Mouse (Mus musculus) neutrophil, adult 65 days (primary cell): ENCODE results near the gene Csf2ra. TPM values are rescaled to one million over a fixed set of nuclear protein-coding genes. Genes with fewer than 3 reads are reported as not detected.

Experiments used
- total RNA-seq: library from RNA; stranded (reverse); gene quantifications from 2 replicates; pipeline ENCODE4 v1.2.4, GENCODE M21; 2023

Csf2ra gene
- total RNA-seq = 1,017 and 1,177 TPM in 2 replicates

DNA sequence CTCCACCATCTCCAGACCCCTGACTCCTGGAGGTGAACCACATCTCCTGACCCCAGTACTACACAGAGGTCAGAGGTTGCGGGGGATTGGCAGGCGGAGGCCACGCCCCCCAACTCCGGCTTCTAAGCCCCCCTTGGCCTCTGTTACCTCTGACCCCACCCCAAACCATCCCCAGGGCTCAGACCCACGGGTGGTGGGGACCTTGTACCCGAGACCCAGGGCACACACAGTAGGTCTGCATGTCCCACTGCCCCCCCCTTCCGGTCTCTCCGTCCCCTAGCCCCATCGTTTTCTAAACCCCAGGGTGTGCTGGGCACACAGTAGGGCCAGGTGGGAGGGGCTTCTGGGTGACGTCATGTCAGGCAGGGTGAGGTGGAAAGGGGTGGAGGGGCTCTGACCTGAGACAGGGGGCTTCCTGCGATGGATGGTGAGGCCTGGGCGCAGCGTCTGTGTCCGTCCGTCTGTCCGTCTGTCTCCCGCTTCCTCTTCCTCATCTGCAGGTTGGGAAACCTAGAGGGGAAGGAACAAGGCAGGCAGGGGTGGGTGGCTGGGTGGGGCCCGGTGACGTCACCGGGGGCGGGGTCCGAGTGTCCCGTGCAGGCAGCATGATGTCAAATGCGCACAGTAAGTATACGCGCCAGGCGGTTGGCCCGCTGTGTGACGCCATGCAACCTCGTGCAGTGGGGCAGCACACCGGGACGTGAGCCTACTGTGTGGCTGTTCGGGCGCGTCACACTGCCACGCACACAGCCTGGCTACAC lies at the start of gene Csf2ra:
Gene Csf2ra (minus strand): TSS at position 489 of the 761 bp plus-strand sequence.

DNA sequence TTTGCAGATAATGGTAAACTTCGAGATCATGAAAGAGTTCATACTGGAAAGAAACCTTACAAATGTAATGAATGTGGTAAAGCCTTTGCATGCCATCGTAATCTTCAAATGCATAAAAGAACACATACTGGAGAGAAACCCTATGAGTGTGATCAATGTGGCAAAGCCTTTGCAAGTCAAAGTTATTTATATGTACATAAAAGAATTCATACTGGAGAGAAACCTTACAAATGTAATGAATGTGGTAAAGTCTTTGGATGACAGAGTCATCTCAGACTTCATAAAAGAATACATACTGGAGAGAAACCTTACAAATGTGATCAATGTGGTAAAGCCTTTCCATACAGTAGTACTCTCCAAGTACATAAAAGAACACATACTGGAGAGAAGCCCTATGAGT lies 44.6 kb downstream of the Csf2ra start, which contains the start of gene Gm6020:
Gene Gm6020 (plus strand): TSS at position 301 of the 400 bp plus-strand sequence.

DNA sequence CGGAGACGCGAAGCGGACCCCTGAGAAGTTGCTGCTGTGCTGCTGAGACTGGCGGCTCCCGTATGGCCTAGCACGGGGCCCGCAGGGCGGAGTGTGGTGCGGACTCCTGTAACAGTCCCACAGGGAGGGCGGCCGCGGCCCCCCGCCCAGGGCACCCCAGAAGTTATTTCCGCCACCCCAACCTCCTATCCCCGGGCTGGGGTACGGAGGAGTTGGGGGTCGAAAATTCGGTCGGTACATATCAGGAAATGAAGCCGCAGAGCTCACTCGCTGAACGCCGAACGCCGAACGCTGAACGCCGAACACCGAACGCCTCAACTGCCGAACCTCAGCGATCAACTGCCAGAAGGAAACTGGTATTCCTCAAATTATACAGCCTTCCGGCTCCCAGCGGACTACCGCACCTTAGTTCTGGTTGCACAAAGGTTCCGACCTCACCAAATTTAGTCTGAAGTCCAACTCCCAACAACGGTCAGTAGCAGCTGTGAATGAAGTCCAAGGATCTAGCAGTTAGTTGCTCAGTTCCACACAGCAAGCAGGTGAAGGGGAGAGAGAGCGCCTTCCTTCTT lies 52.4 kb downstream of the Csf2ra start, which contains the start of gene Gm7102:
Gene Gm7102 (minus strand): TSS at position 554 of the 569 bp plus-strand sequence.

Other genes starting within 250 kb of the Csf2ra start
- 9.6 and 20.1 TPM in 2 replicates for gene Zfp950, start 87.6 kb downstream of the Csf2ra start, total RNA-seq
- gene Gm7102, start 52.1 kb downstream of the Csf2ra start, total RNA-seq = not detected in 2 replicates
- not detected in 2 replicates for gene Gm6020, start 44.5 kb downstream of the Csf2ra start, total RNA-seq
- not detected in 2 replicates for gene Gm21060, start 68.6 kb upstream of the Csf2ra start, total RNA-seq